Mouse (Mus musculus): ENCODE results near the gene Armh3.

Gene Armh3

GRCm38 (mm10) chr19:45997785-45998693, at the start of gene Armh3:
Gene Armh3 (minus strand): TSS chr19:45998488.
- peak; percentile 84 to 87 for DNase-seq (ENCODE audit: low spot score in 2 of 2)

GRCm38 (mm10) chr19:46047426-46047825, 49.1 kb upstream of the Armh3 start:
- DNase-seq (ENCODE audit: low spot score in 2 of 2), result no peak

DNA sequence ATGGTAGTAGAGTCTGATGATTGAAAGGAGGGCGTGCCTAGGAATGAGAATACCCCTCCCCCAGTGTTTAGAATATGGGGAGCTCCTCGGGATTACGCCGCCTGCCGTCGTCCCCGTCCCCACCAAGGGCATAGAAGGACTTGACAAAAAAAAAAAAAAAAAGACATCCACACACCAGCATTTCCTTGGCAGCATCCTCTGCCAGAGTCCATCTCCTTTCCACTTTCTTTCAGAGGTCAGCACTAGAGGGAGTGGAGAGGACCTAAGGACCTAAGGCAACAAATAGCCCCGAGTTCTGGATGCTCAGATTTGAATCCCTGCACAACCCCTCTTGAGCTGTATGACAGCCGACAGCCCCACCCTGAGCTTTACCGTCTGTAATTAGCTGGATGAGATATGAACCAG, 48.3 kb upstream of the Armh3 start:
- DNase-seq (ENCODE audit: low spot score in 2 of 2), result no peak

DNA sequence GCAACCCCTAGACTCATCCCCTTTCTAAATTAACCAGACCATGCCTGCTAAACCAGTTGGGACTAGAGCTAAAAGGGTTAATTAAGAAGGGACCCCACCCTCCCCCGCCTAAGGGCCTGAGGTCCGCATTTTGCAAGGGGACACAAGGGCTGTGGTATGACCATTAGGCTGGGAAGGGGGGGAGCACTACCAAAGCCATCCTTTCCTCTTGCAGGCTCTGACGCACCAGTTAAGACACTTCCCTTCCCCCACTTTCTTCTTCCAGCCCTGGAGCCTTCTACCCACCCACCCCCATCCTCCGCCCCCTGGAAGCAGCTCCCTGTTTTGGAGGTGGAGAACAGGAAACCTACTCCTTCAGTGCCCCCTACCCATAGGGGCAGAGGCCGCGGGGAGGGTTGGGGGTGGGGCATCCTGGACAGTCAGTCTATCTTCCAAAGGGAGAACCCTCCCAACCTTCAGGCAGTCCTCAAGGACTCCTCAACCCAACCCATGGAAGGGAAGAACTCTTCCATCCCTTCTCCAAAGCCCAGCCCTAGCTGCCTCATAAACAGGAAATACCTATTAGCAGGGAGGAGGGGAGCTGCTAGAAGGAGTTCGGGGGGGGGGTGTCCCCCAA, 47.5 kb upstream of the Armh3 start:
- peak in 1 of 2 experiments; percentile 58 for DNase-seq (ENCODE audit: low spot score in 2 of 2)

DNA sequence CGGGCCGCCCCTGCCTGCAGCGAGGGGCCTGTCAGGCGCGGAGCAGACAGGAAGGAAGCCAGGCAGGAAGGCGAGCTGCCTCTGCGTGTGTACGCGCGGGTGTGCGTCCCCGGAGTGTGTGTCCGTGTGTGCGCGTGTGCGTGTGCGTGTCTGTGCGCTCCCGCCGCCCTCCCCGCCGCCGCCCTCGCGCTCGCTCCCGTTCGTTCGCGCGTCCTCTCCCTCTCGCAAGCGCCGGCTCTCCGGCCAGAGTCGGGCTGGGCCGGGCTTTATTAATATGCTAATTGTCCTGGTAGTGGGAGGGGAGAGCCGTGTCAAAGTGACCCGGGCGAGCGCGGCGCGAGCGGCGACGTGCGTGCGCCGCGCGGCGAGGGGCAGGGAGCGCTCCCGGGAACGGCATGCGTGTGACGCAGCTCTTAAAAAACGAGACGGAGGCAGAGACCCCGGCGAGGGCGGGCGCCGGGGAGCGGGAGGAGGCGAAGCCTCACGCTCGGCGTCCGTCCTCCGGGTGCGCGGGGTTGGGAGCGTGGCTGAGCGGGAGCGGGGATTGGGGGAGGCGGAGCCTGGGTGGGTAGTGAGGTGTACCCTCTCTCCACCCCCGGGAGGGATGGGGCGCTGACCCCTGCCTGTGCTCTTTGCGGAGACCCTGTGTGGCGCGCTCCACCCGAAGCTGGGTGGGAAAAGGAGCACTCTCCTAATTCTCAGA, 46.9 kb upstream of the Armh3 start, which contains the start of gene Ldb1:
Gene Ldb1, minus strand, starts transcription at position 222 of the 703 bp plus-strand sequence.
- DNase-seq (ENCODE audit: low spot score in 2 of 2), result peak; percentile 74 to 78

DNA sequence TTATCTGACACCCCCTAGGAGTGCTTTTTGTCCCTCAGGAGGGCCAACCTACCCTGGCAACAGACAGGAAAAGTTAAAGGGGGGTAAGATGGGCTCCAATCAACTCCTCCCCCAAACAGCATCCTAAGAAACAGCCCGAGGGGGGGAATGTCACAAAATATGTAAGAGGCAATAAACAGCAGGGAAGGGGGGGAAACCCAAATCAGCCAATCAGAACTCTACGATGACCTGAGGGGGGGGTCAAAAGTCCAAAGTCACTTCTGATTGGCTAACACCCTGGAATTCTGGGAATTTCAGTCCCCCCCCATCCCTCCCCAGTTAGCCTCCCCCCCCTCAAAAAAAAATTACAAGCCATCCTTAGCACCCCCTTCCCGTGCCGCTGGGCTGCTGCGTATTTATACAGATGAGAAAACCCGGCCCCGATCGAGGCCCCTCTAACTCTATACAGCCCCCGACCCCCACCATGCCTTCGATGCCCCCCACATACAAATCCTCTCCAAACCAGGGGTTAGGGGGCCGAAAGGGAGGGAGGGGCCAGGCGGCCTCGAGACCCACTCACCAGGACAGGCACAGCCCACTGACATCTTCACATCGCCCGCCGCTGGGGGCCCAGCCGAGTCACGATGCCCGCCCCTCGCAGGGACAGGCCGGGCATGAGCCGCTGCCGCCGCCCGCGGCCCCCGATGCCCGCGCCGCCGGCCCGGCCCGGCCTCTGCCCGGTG, 46.1 kb upstream of the Armh3 start, which contains the start of gene Pprc1:
Gene Pprc1, plus strand, starts transcription at position 616 of the 722 bp plus-strand sequence.
- DNase-seq (ENCODE audit: low spot score in 2 of 2), result no peak

- no peak for DNase-seq (ENCODE audit: low spot score in 2 of 2)
Observed at GRCm38 (mm10) chr19:46043380-46043779, 45.1 kb upstream of the Armh3 start.

DNA sequence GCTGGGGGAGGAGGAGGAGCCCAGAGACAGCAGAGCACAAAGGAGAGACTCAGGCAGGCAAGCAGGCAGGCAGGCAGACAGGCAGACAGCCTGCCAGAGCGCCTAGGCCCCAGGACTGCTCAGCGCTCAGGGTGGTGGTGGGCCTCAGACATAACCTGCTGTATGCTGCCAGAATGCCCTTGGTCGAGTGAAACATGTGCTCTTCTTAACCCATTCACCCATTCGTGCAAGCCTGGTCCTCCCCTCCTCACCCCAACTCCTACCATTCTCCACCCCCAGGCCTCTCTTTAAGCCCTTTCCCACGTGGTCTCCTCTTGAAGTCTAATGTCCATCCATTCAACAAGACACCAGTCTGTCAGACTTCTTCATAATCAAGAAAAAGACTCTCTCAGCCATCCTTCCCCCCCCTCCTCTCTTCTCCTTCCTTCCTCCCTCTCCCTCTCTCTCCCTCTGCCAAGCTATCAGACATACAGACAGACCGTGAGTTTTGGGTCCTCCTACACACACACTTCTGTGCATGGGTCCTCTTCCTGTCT, 44.3 kb upstream of the Armh3 start:
- no peak for DNase-seq (ENCODE audit: low spot score in 2 of 2)

DNA sequence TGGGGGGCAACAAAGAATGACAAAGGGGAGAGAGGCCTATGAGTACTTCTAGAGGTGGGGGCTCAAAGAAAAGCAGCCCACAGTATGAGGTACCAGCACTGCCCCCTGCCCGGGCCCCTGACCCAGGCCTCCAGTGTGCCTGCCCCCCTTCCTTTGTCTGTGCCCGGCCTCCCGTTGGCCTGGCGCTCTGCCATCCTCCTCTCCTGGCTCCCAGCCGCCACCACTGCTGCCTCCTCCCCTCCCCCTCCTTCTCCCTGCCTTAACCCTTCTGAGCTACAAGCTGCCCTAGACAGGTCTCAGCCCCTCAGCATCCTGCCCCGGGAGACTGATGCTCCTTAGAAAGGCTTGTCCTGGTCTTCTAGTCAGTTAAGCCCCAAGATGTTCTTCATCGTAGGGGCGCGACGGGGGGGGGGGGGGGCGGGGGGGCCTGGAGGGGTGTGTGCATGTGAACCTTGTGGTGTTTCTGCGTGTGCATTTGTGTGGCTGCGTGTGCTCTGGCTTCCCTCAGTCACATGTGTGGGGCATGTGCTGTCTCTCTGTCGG, 43.7 kb upstream of the Armh3 start:
- peak; percentile 70 to 71 for DNase-seq (ENCODE audit: low spot score in 2 of 2)

GRCm38 (mm10) chr19:46041299-46041932, 43.1 kb upstream of the Armh3 start:
- DNase-seq (ENCODE audit: low spot score in 2 of 2), result no peak

- no peak for DNase-seq (ENCODE audit: low spot score in 2 of 2)
Observed at GRCm38 (mm10) chr19:46040149-46040902, 42.0 kb upstream of the Armh3 start.

GRCm38 (mm10) chr19:46039478-46039877, 41.2 kb upstream of the Armh3 start:
- peak; percentile 64 to 72 for DNase-seq (ENCODE audit: low spot score in 2 of 2)

DNA sequence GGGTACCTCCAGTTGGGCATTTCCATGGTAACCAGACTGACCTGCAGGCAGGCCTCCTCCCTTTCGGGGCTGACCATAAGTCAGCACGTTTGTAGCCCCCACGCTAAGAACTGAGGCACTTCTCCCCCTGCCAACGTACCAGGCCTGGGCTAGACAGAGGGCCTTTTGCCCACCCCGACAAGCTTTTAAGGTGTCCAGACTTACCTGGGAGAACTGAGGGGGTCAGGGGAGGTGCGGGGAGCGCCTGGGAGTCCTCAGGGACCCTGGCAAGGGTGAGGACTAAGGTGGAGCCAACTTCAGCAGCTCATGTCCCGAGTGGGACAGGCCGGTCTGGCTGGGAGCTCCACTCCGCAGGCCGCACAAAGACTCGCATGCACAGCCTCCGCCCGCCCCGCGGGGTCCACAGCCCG, 40.6 kb upstream of the Armh3 start:
- DNase-seq (ENCODE audit: low spot score in 2 of 2), result no peak

GRCm38 (mm10) chr19:46037925-46038850, 39.9 kb upstream of the Armh3 start:
- DNase-seq (ENCODE audit: low spot score in 2 of 2), result no peak

DNA sequence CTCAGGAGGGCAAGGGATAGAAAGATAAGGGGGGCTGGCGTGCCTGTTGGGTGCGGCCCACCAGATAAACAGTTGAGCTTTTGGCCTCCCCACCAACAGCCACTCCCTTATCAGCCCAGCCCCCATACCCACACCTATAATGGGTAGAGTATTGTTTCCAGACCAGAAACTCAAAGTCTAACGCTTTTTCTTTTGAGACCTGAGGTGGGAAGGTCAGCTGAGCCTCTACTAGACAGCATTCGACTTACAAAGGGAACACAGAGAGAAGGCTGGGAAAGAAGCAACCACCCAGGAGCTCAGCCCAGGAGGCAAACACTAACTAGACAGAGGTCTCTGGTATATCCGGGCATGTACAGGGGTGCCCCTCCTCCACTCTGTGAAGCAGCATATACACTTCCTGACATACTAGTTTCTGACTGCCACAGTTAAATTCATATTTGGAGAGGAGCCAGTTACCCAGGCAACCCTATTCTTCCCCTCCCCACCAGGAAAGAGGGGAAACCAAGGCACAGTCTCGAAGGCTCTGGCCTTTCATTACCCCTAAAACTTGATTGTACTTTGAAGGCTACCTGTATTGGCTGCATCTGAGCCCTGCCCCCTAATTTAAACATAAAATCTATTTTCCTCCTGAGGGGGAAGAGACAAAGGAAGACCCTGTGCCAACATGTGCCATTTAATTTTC, 39.1 kb upstream of the Armh3 start:
- DNase-seq (ENCODE audit: low spot score in 2 of 2), result no peak

DNA sequence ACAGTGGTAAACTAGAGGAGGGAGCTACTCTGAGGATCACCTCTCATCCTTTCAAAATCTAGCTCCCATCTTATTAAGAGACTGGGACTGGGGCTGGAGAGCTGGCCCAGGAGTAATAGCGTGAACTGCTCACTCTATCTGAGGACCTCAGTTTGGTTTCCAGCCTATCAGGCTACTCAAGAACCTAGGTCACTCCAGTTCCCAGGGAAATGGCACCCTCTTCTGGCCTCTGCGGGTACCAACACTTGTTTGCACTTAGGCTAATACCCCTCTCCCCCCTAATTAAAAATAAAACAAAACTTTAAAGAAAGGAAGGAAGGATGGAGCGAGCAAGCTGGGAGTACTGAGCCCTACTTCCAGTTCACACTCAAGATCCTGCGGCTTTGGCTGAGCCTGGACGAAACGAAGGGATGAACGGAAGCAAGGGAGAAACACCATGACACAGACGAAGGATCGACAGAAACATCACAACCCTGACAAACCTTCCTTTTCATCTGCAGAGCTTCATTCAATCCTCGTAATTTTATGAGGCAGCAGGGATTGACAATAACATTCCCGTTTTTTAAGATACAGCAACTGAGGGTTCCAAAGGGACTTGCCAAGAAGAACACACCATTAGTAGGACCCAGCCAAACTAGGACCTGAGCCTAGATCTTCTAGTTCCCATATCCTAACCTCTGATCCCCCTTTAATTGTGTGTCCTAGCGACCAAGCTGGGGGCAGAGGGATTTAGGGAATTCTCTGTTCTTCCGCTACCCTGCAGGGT, 38.4 kb upstream of the Armh3 start:
- no peak for DNase-seq (ENCODE audit: low spot score in 2 of 2)

GRCm38 (mm10) chr19:46035971-46036370, 37.7 kb upstream of the Armh3 start:
- DNase-seq (ENCODE audit: low spot score in 2 of 2), result no peak

Data from frontal cortex, postnatal 14 days (tissue).